Mouse (Mus musculus) heart, embryonic 15.5 days (tissue): ENCODE measurements at regions not wholly inside any gene's neighbourhood (a gene's known extent, or its start where the extent isn't known, plus 50 kb on each side); places are given as distances from the start of the nearest gene placed in this dataset.

Experiments used
- ATAC-seq: fragments of 200-750 bp; cut with Nextera tagmentation; replicated peaks from 2 replicates; pipeline ENCODE4 v1.8.0; 2017; ENCODE audit warnings: low read depth, moderate TSS enrichment; ENCODE audit not compliant: insufficient number of reproducible peaks, insufficient read depth, low FRiP score
- H3K27ac ChIP-seq: fragments of 300-500 bp; sonication (generic); 2 replicates; pipeline ENCODE4 v1.5.1; 2015; ENCODE audit warnings: mild to moderate bottlenecking, inconsistent platforms
- H3K27me3 ChIP-seq: fragments of 300-500 bp; sonication (generic); 2 replicates; pipeline ENCODE4 v1.6.1; 2015; ENCODE audit warnings: inconsistent platforms
- H3K36me3 ChIP-seq: fragments of 300-500 bp; sonication (generic); 2 replicates; pipeline ENCODE4 v1.6.1; 2015; ENCODE audit warnings: mild to moderate bottlenecking, inconsistent platforms
- H3K4me1 ChIP-seq: fragments of 300-500 bp; sonication (generic); replicated peaks from 2 replicates; pipeline ENCODE4 v1.6.1; 2015; ENCODE audit warnings: inconsistent platforms
- H3K4me2 ChIP-seq: fragments of 300-500 bp; sonication (generic); 2 replicates; pipeline ENCODE4 v1.6.1; 2015; ENCODE audit warnings: inconsistent platforms, mild to moderate bottlenecking, moderate library complexity
- H3K4me3 ChIP-seq: fragments of 300-500 bp; sonication (generic); 2 replicates; pipeline ENCODE4 v1.5.1; 2015; ENCODE audit warnings: mild to moderate bottlenecking, inconsistent platforms
- H3K9ac ChIP-seq: fragments of 300-500 bp; sonication (generic); 2 replicates; pipeline ENCODE4 v1.6.1; 2015; ENCODE audit warnings: mild to moderate bottlenecking, inconsistent platforms
- H3K9me3 ChIP-seq: fragments of 300-500 bp; sonication (generic); replicated peaks from 2 replicates; pipeline ENCODE4 v1.6.1; 2016; ENCODE audit warnings: inconsistent platforms
- WGBS: fragments of 180-500 bp; shearing (Covaris S2); methylation state at CpG from one replicate; pipeline ENCODE4 v1.1.7; 2015; ENCODE audit warnings: mixed read lengths; 5-methylcytosine and 5-hydroxymethylcytosine counted together

GRCm38 (mm10) chr1:79917426-79918150 lies 56.6 kb upstream of the Serpine2 start:
- 52% methylated on average over 7 of the region's 7 CpGs for WGBS
- Histone ChIP-seq H3K36me3 (no peaks in the 10 kb centered on the region), H3K9ac (no peak overlapping the region), H3K4me1 (no peaks in the 10 kb centered on the region; the same call in 1 of the 2 replicates), H3K4me2 (no peak overlapping the region), H3K9me3 (no peaks in the 10 kb centered on the region), H3K27ac (no peak overlapping the region), H3K4me3 (no peak overlapping the region), H3K27me3 (no peaks in the 10 kb centered on the region)
- ATAC-seq = no peak
